Mouse (Mus musculus) CH12.LX (cell line): ENCODE measurements around the gene Sypl2. TPM values are rescaled to one million over a fixed set of nuclear protein-coding genes. Genes with fewer than 3 reads are reported as not detected.

Experiments
- DNase-seq: peaks from one replicate; pipeline ENCODE4 v3.0.0-alpha.2; 2013; ENCODE audit errors: extremely low read depth
- H3K27ac ChIP-seq: 2 replicates; pipeline ENCODE4 v1.5.1; 2012; ENCODE audit warnings: low read depth, mild to moderate bottlenecking, control low read depth, moderate library complexity; ENCODE audit not compliant: insufficient read depth
- H3K27me3 ChIP-seq: replicated peaks from 2 replicates; pipeline ENCODE3; 2012; ENCODE audit warnings: inconsistent platforms
- H3K36me3 ChIP-seq, 2 experiments: replicated peaks in 1 of 2; 2 replicates each; pipeline versions ENCODE3 to v1.6.1; 2012; ENCODE audit warnings: inconsistent platforms in 1 of 2, low read length in 1 of 2, mild to moderate bottlenecking in 1 of 2, mixed read lengths in 1 of 2, moderate library complexity in 1 of 2; ENCODE audit not compliant: control insufficient read depth in 1 of 2, insufficient read depth in 1 of 2
- H3K4me1 ChIP-seq, 2 experiments: 2 replicates each; pipeline ENCODE4 v1.6.1; 2012; ENCODE audit warnings: inconsistent platforms in 1 of 2, moderate library complexity in 1 of 2; ENCODE audit not compliant: insufficient read depth in 2 of 2, control insufficient read depth in 1 of 2
- H3K4me2 ChIP-seq: 2 replicates; pipeline ENCODE4 v1.6.1; 2012; ENCODE audit warnings: low read depth, mild to moderate bottlenecking, control low read depth; ENCODE audit not compliant: poor library complexity, insufficient read depth, severe bottlenecking
- H3K4me3 ChIP-seq, 3 experiments: fragments of 150-350 bp in 1 of 3; sonication (generic) in 1 of 3; replicated peaks in 1 of 3; 2 replicates each; pipeline versions ENCODE3 to v1.5.1; 2011 to 2012; ENCODE audit warnings: low read depth in 2 of 3, low read length in 2 of 3, mild to moderate bottlenecking in 2 of 3, moderate library complexity in 2 of 3, control low read depth in 1 of 3, improper control_type of control experiment in 1 of 3, inconsistent platforms in 1 of 3, mixed read lengths in 1 of 3; ENCODE audit not compliant: poor library complexity in 1 of 3
- H3K79me2 ChIP-seq: replicated peaks from 2 replicates; pipeline ENCODE4 v1.6.1; 2012; ENCODE audit warnings: mild to moderate bottlenecking, moderate library complexity; ENCODE audit not compliant: control insufficient read depth, poor library complexity, insufficient read depth, severe bottlenecking; ENCODE audit errors: extremely low read depth
- H3K9ac ChIP-seq: 2 replicates; pipeline ENCODE4 v1.6.1; 2012; ENCODE audit warnings: low read depth, mild to moderate bottlenecking, control low read depth, moderate library complexity; ENCODE audit not compliant: insufficient read depth
- H3K9me3 ChIP-seq: replicated peaks from 2 replicates; pipeline ENCODE3; 2012; ENCODE audit warnings: low read length, inconsistent platforms, mixed read lengths
- BHLHE40 ChIP-seq: IDR thresholded peaks from 2 replicates; pipeline ENCODE4 v1.6.1; 2011; ENCODE audit warnings: mild to moderate bottlenecking, low read depth, low read length, improper control_type of control experiment
- CHD2 ChIP-seq: IDR thresholded peaks from 2 replicates; pipeline ENCODE4 v1.6.1; 2011; ENCODE audit warnings: low read length, improper control_type of control experiment
- CTCF ChIP-seq, 2 experiments: IDR thresholded peaks in 1 of 2; conservative IDR thresholded peaks in 1 of 2; 2 replicates each; pipeline ENCODE4 v1.5.1; 2011 to 2012; ENCODE audit warnings: low read depth in 2 of 2, low read length in 2 of 2, improper control_type of control experiment in 1 of 2, inconsistent platforms in 1 of 2, mild to moderate bottlenecking in 1 of 2, moderate library complexity in 1 of 2
- EP300 ChIP-seq: IDR thresholded peaks from 2 replicates; pipeline ENCODE4 v1.6.1; 2011; ENCODE audit warnings: low read length, improper control_type of control experiment
- ETS1 ChIP-seq: conservative IDR thresholded peaks from 2 replicates; pipeline ENCODE4 v1.6.1; 2012; ENCODE audit warnings: low read depth, mild to moderate bottlenecking, inconsistent platforms, low read length, improper control_type of control experiment, moderate library complexity
- JUN ChIP-seq: IDR thresholded peaks from 2 replicates; pipeline ENCODE4 v1.6.1; 2011; ENCODE audit warnings: low read depth, mild to moderate bottlenecking, low read length, improper control_type of control experiment, moderate library complexity; ENCODE audit not compliant: insufficient read depth
- JUND ChIP-seq: conservative IDR thresholded peaks from 2 replicates; pipeline ENCODE4 v1.6.1; 2011; ENCODE audit warnings: low read depth, low read length, improper control_type of control experiment
- KAT2A ChIP-seq: IDR thresholded peaks from 2 replicates; pipeline ENCODE4 v1.6.1; 2012; ENCODE audit warnings: low read length, improper control_type of control experiment, inconsistent platforms; ENCODE audit not compliant: insufficient replicate concordance
- MAX ChIP-seq: IDR thresholded peaks from 2 replicates; pipeline ENCODE4 v1.6.1; 2011; ENCODE audit warnings: low read length, improper control_type of control experiment
- NELFE ChIP-seq: IDR thresholded peaks from 2 replicates; pipeline ENCODE4 v1.6.1; 2011; ENCODE audit warnings: low read depth, low read length, improper control_type of control experiment
- NRF1 ChIP-seq: IDR thresholded peaks from 2 replicates; pipeline ENCODE4 v1.6.1; 2014; ENCODE audit warnings: low read depth, mild to moderate bottlenecking, inconsistent platforms, low read length, improper control_type of control experiment, moderate library complexity
- TCF12 ChIP-seq: IDR thresholded peaks from 2 replicates; pipeline ENCODE4 v1.6.1; 2014; ENCODE audit warnings: low read depth, mild to moderate bottlenecking, inconsistent platforms, low read length, improper control_type of control experiment
- dilution Hi-C: fragments of 300-500 bp; cut with MboI; formaldehyde crosslinking; loops from 2 replicates; pipeline ENCODE4 v1.14.3; 2020; ENCODE audit warnings: low sequenced_read_pairs; ENCODE audit not compliant: extremely low pct_unique_long_range_greater_than_20kb, extremely low pct_ligation_motif_present
- in situ Hi-C: fragments of 300-500 bp; cut with MboI; formaldehyde crosslinking; loops from 3 replicates; pipeline ENCODE4 v1.14.3; 2019; ENCODE audit warnings: low sequenced_read_pairs, low pct_ligation_motif_present, low pct_unique_long_range_greater_than_20kb, mixed read lengths
- polyA plus RNA-seq: library from polyadenylated mRNA; unstranded; fragments of >175 nt; gene quantifications from 2 replicates; pipeline ENCODE4 v1.2.1, GENCODE M21; 2012; ENCODE audit warnings: low read depth; ENCODE audit not compliant: insufficient read length
- total RNA-seq, 2 experiments: library from RNA; depleted of rRNA; stranded (reverse); fragments of 300-350 nt in 1 of 2; fragments of >200 nt in 1 of 2; gene quantifications; 2 replicates each; pipeline ENCODE4 v1.2.3; 2012 to 2014

Gene Sypl2
- total and polyA plus RNA-seq, 3 experiments, result not detected

GRCm38 (mm10) chr3:108180514-108180913 lies 45.9 kb downstream of the Sypl2 start:
- no peak for DNase-seq
- no peaks in the 10 kb centered on the region; a peak in 1 of 4 replicates for H3K4me1 ChIP-seq
- H3K79me2 ChIP-seq, result no peaks in the 10 kb centered on the region
- peaks cover 4% of the 10 kb centered on the region for H3K9me3 ChIP-seq
- H3K4me3 ChIP-seq, result no peak overlapping the region
- no peak overlapping the region for H3K27ac ChIP-seq
- H3K36me3 ChIP-seq, result no peaks in the 10 kb centered on the region
- H3K4me2 ChIP-seq, result no peak overlapping the region
- dilution Hi-C loops, result no loop called here
- no peak overlapping the region for H3K9ac ChIP-seq
- in situ Hi-C loops, result no loop called here
- TF ChIP-seq EP300, result no peak
- TF ChIP-seq JUND, result no peak
- no peak for TF ChIP-seq MAX
- TF ChIP-seq TCF12, result no peak
- no peak for TF ChIP-seq KAT2A
- no peak for TF ChIP-seq CTCF (conservative IDR thresholded peaks at IDR 0.05 in 1 of 2, IDR thresholded peaks at IDR 0.05 in 1 of 2; ENCODE audit: low read depth in 2 of 2, low read length in 2 of 2)
- TF ChIP-seq JUN, result no peak
- no peak for TF ChIP-seq ETS1
- TF ChIP-seq NRF1, result no peak
- no peak for TF ChIP-seq BHLHE40
- no peak for TF ChIP-seq CHD2
- TF ChIP-seq NELFE, result no peak
- H3K27me3 ChIP-seq, result peaks cover 34% of the 10 kb centered on the region

- H3K4me3 ChIP-seq, result no peak overlapping the region
- H3K4me1 ChIP-seq, result no peaks in the 10 kb centered on the region
- in situ Hi-C loops (no loop called here), dilution Hi-C loops (no loop called here)
- no peak for DNase-seq
- no peak overlapping the region for H3K4me2 ChIP-seq
- H3K79me2 ChIP-seq, result no peaks in the 10 kb centered on the region
- TF ChIP-seq EP300, result no peak
- TF ChIP-seq CTCF (conservative IDR thresholded peaks at IDR 0.05 in 1 of 2, IDR thresholded peaks at IDR 0.05 in 1 of 2; ENCODE audit: low read depth in 2 of 2, low read length in 2 of 2), result peak in 1 of 2 experiments; percentile 20; a peak in 2 of 4 replicates
- H3K27me3 ChIP-seq, result peaks cover 29% of the 10 kb centered on the region
- no peak overlapping the region for H3K27ac ChIP-seq
- peaks cover 4% of the 10 kb centered on the region for H3K9me3 ChIP-seq
- no peak overlapping the region for H3K9ac ChIP-seq
- H3K36me3 ChIP-seq, result no peaks in the 10 kb centered on the region
These were observed 47.4 kb downstream of the Sypl2 start for GRCm38 (mm10) chr3:108178756-108179715.
